In genomic region chr11:59451086-59451485, GRCm38 (mm10) we compare ENCODE assay signal across 8 mouse cellular contexts. TPM values are rescaled to one million over a fixed set of nuclear protein-coding genes. Genes with fewer than 3 reads are reported as not detected.
DNase-seq lines count a peak whose midpoint lies in the region; ATAC-seq and TF ChIP-seq lines count a peak whose summit lies in the region.

Snap47 (minus strand) TSS chr11:59451186.

- ATAC-seq in lung, embryonic 16.5 days (ENCODE audit: low read depth) = no peak
- no peak for ATAC-seq in heart, embryonic 15.5 days (replicated peaks; ENCODE audit: insufficient number of reproducible peaks, insufficient read depth, low FRiP score, low read depth)

- H3K4me3 ChIP-seq in lung, embryonic 16.5 days (ENCODE audit: low read length) = peak within 1 kb of the TSS; percentile 92
- H3K4me3 ChIP-seq in embryonic facial prominence, embryonic 10.5 days = peak within 1 kb of the TSS; percentile 93
- H3K4me3 ChIP-seq in heart, embryonic 15.5 days = peak within 1 kb of the TSS; percentile 92
- H3K4me3 ChIP-seq in small intestine, adult 2 months (ENCODE audit: low read depth, low read length) = peak within 1 kb of the TSS; percentile 73

- TF ChIP-seq POLR2A in small intestine, adult 2 months (IDR thresholded peaks at IDR 0.05; ENCODE audit: low read depth, low read length) = no peak

- no peaks in the 10 kb centered on the region for H3K27me3 ChIP-seq in lung, embryonic 16.5 days (ENCODE audit: control insufficient read depth, insufficient read depth, low read depth, low read length)
- no peaks in the 10 kb centered on the region for H3K27me3 ChIP-seq in embryonic facial prominence, embryonic 10.5 days (replicated peaks; ENCODE audit: low read depth, poor library complexity, severe bottlenecking)
- H3K27me3 ChIP-seq in heart, embryonic 15.5 days = no peaks in the 10 kb centered on the region
- no peaks in the 10 kb centered on the region for H3K27me3 ChIP-seq in small intestine, adult 2 months (ENCODE audit: control insufficient read depth, insufficient read depth, low read length)

- peak within 1 kb of the TSS; percentile 89 for H3K27ac ChIP-seq in lung, embryonic 16.5 days (ENCODE audit: low read length)
- H3K27ac ChIP-seq in embryonic facial prominence, embryonic 10.5 days (replicated peaks) = peak within 1 kb of the TSS; percentile 91
- H3K27ac ChIP-seq in heart, embryonic 15.5 days = peak within 1 kb of the TSS; percentile 82
- peak within 1 kb of the TSS; percentile 46 for H3K27ac ChIP-seq in small intestine, adult 2 months (ENCODE audit: insufficient read depth, low read depth, low read length)

- TF ChIP-seq CTCF in small intestine, adult 2 months (IDR thresholded peaks at IDR 0.05; ENCODE audit: extremely low read depth, insufficient read length, insufficient replicate concordance, low read depth, low read length) = no peak

- DNase-seq in lung, postnatal 14 days = no peak
- DNase-seq in embryonic facial prominence, embryonic 10.5 days (ENCODE audit: low spot score) = no peak
- DNase-seq in left cerebral cortex, postnatal 36 days (ENCODE audit: low spot score in 2 of 2) = no peak
- no peak for DNase-seq in urinary bladder, adult 18-20 months (ENCODE audit: low spot score in 2 of 2)
- DNase-seq in kidney, adult 9 months = no peak

- peaks cover 26% of the 10 kb centered on the region for H3K36me3 ChIP-seq in lung, embryonic 16.5 days (ENCODE audit: control insufficient read depth, insufficient read depth, low read length)
- H3K36me3 ChIP-seq in embryonic facial prominence, embryonic 10.5 days (replicated peaks) = peaks cover 57% of the 10 kb centered on the region
- H3K36me3 ChIP-seq in heart, embryonic 15.5 days = peaks cover 42% of the 10 kb centered on the region
- peaks cover 23% of the 10 kb centered on the region for H3K36me3 ChIP-seq in small intestine, adult 2 months (ENCODE audit: control insufficient read depth, insufficient read depth, low read length)

- no peaks in the 10 kb centered on the region for H3K9me3 ChIP-seq in lung, embryonic 16.5 days (ENCODE audit: control insufficient read depth, low read length)
- H3K9me3 ChIP-seq in embryonic facial prominence, embryonic 10.5 days = no peaks in the 10 kb centered on the region
- H3K9me3 ChIP-seq in heart, embryonic 15.5 days (replicated peaks) = no peaks in the 10 kb centered on the region

- H3K4me2 ChIP-seq in lung, embryonic 16.5 days (ENCODE audit: low read depth, low read length) = peak within 1 kb of the TSS; percentile 93
- H3K4me2 ChIP-seq in heart, embryonic 15.5 days = peak within 1 kb of the TSS; percentile 82

- intact Hi-C loops in left cerebral cortex, postnatal 36 days (cut with DNase I) = no loop called here

- WGBS in lung, embryonic 16.5 days = 62% methylated on average over 4 of the region's 4 CpGs
- WGBS in embryonic facial prominence, embryonic 10.5 days = 78% methylated on average over 4 of the region's 4 CpGs
- whole genome bisulfite sequencing in heart, embryonic 15.5 days = 60% methylated on average over 4 of the region's 4 CpGs
- 68% methylated on average over 4 of the region's 4 CpGs for WGBS in small intestine, adult 2 months

- H3K9ac ChIP-seq in lung, embryonic 16.5 days (ENCODE audit: low read length) = peak within 1 kb of the TSS; percentile 91
- peak within 1 kb of the TSS; percentile 80 for H3K9ac ChIP-seq in heart, embryonic 15.5 days

- H3K4me1 ChIP-seq in lung, embryonic 16.5 days (replicated peaks; ENCODE audit: control insufficient read depth, insufficient read depth, low read length) = peaks cover 11% of the 10 kb centered on the region
- H3K4me1 ChIP-seq in embryonic facial prominence, embryonic 10.5 days = peaks cover 34% of the 10 kb centered on the region
- H3K4me1 ChIP-seq in heart, embryonic 15.5 days (replicated peaks) = peaks cover 22% of the 10 kb centered on the region
- H3K4me1 ChIP-seq in small intestine, adult 2 months (ENCODE audit: control insufficient read depth, insufficient read depth, insufficient read length, low read length) = peaks cover 8% of the 10 kb centered on the region

RNA-seq across cellular contexts. Expression of gene Snap47, which starts in this region (rescaled TPM):
- 92.9 and 94.0 TPM in 2 replicates for polyA plus RNA-seq in lung, embryonic 16.5 days (2015; fragmentation: Nextera tagmentation; extraction: Ambion mirVana)
- 128 and 134 TPM in 2 replicates for polyA plus RNA-seq in embryonic facial prominence, embryonic 10.5 days (2016; fragmentation: Nextera tagmentation; extraction: Ambion mirVana)
- 81.0 and 88.9 TPM in 2 replicates for polyA plus RNA-seq in heart, embryonic 15.5 days (2015; fragmentation: Nextera tagmentation; extraction: Ambion mirVana)
- total RNA-seq in left cerebral cortex, postnatal 36 days (2021) = 100 to 1,000 TPM; 375 to 429 TPM
- polyA plus RNA-seq in small intestine, adult 2 months (2012; rRNA removed) = 9.8 and 14.6 TPM in 2 replicates
